ENCODE assay signal across 15 mouse cellular contexts in the genomic region with DNA sequence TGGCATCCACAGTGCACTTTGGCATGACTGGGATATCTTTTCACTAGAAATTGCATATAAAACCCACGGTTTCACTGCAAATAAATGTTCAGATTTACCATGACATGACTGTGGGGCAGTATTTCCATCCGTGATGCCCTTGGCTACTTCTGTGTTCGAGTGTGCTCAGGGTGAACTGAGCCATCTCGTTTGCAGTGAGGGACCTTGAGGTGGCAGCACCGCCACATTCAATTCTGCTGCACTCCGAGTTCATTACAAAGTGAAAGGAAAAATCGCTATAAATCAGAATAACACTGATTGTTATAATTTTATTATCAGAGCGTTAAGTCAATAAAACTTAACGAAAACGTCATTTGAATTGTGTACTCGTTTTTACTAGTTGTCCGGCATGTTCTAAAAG. TPM values are rescaled to one million over a fixed set of nuclear protein-coding genes. Genes with fewer than 3 reads are reported as not detected.
DNase-seq lines count a peak whose midpoint lies in the region; TF ChIP-seq lines count a peak whose summit lies in the region.
"Had no signal": no experiment of that assay in that cellular context is flagged by ENCODE, and none has a peak within 500 bp of the region (broad histone marks: within the 10 kb centered on the region; RNA-seq: fewer than 3 reads in every experiment).

No protein-coding gene starts in this region.

- no peak for TF ChIP-seq EP300 in CH12.LX (IDR thresholded peaks at IDR 0.05; ENCODE audit: low read length)

- no peak for DNase-seq in gastrocnemius, adult 2 months
- no peak for DNase-seq in gastrocnemius, postnatal 36 days
- DNase-seq in lung, adult 2 months = no peak
- DNase-seq in lung, postnatal 25 days (ENCODE audit: low spot score) = no peak
- no peak for DNase-seq in CH12.LX (ENCODE audit: extremely low read depth)
- DNase-seq in layer of hippocampus, adult 9-10 months (ENCODE audit: low spot score) = peak; percentile 29
- no peak for DNase-seq in Muller cell, postnatal 12 days (ENCODE audit: inconsistent ontology term)
- DNase-seq: cerebellum, postnatal 14 days; gastrocnemius, postnatal 25 days; liver, embryonic 13.5 days; thymus, adult 18-20 months had no signal

- peak overlapping the region; percentile 57; the same call in 1 of the 2 replicates for H3K4me2 ChIP-seq in CH12.LX (ENCODE audit: insufficient read depth, low read depth, poor library complexity, severe bottlenecking)
- H3K4me2 ChIP-seq: embryonic facial prominence, embryonic 12.5 days; hindbrain, embryonic 12.5 days; liver, embryonic 13.5 days had no signal

- H3K79me2 ChIP-seq in CH12.LX (replicated peaks; ENCODE audit: control insufficient read depth, extremely low read depth, insufficient read depth, poor library complexity, severe bottlenecking) = no peaks in the 10 kb centered on the region

- H3K9me3 ChIP-seq in CH12.LX (replicated peaks; ENCODE audit: low read length) = peaks cover 5% of the 10 kb centered on the region
- H3K9me3 ChIP-seq: embryonic facial prominence, embryonic 12.5 days; hindbrain, embryonic 12.5 days; liver, embryonic 13.5 days had no signal

- TF ChIP-seq POLR2A in lung, adult 2 months (IDR thresholded peaks at IDR 0.05; ENCODE audit: borderline replicate concordance, extremely low read depth, low read depth, low read length) = no peak
- TF ChIP-seq POLR2A in CH12.LX (IDR thresholded peaks at IDR 0.05; ENCODE audit: low read depth, low read length) = no peak

- H3K9ac ChIP-seq in CH12.LX (ENCODE audit: insufficient read depth, low read depth) = no peak overlapping the region
- H3K9ac ChIP-seq: embryonic facial prominence, embryonic 12.5 days; hindbrain, embryonic 12.5 days; liver, embryonic 13.5 days had no signal

- dilution Hi-C loops in CH12.LX (cut with MboI; ENCODE audit: extremely low pct_ligation_motif_present, extremely low pct_unique_long_range_greater_than_20kb, low sequenced_read_pairs) = no loop called here

- peak; percentile 49 for TF ChIP-seq RAD21 in CH12.LX (IDR thresholded peaks at IDR 0.05; ENCODE audit: low read depth, low read length)

- H3K36me3 ChIP-seq in CH12.LX (replicated peaks in 1 of 2; ENCODE audit: control insufficient read depth in 1 of 2, insufficient read depth in 1 of 2, low read length in 1 of 2) = no peaks in the 10 kb centered on the region
- H3K36me3 ChIP-seq: embryonic facial prominence, embryonic 12.5 days; forebrain, embryonic 10.5 days; hindbrain, embryonic 12.5 days; liver, embryonic 13.5 days had no signal

- TF ChIP-seq CTCF in gastrocnemius, adult 2 months (IDR thresholded peaks at IDR 0.05) = peak; percentile 46
- peak; percentile 33; the same call in 1 of the 2 replicates for TF ChIP-seq CTCF in lung, adult 2 months (IDR thresholded peaks at IDR 0.05; ENCODE audit: insufficient read depth, low read length)
- peak in 1 of 2 experiments; percentile 49; a peak in 2 of 4 replicates for TF ChIP-seq CTCF in CH12.LX (conservative IDR thresholded peaks at IDR 0.05 in 1 of 2, IDR thresholded peaks at IDR 0.05 in 1 of 2; ENCODE audit: low read depth in 2 of 2, low read length in 2 of 2)

- WGBS in lung, adult 2 months = 63% methylated on average over 12 of the region's 12 CpGs

- intact Hi-C loops in gastrocnemius, adult 2 months (cut with DNase I) = no loop called here
- intact Hi-C loops in gastrocnemius, postnatal 36 days (cut with DNase I) = no loop called here

- no peak overlapping the region for H3K27ac ChIP-seq in gastrocnemius, adult 2 months
- no peak overlapping the region for H3K27ac ChIP-seq in CH12.LX (ENCODE audit: insufficient read depth, low read depth)
- H3K27ac ChIP-seq: embryonic facial prominence, embryonic 12.5 days; forebrain, embryonic 10.5 days; hindbrain, embryonic 12.5 days; liver, embryonic 13.5 days had no signal

- H3K4me1 ChIP-seq in lung, adult 2 months (ENCODE audit: control insufficient read depth, insufficient read depth, low read length) = peaks cover 2% of the 10 kb centered on the region; the same call in 1 of the 2 replicates
- no peaks in the 10 kb centered on the region for H3K4me1 ChIP-seq in CH12.LX (ENCODE audit: control insufficient read depth in 1 of 2, insufficient read depth in 2 of 2)
- H3K4me1 ChIP-seq: embryonic facial prominence, embryonic 12.5 days; forebrain, embryonic 10.5 days; hindbrain, embryonic 12.5 days; liver, embryonic 13.5 days; megakaryocyte, embryonic 14.5 days had no signal

- H3K4me3 ChIP-seq in gastrocnemius, adult 2 months = no peak overlapping the region
- no peak overlapping the region for H3K4me3 ChIP-seq in lung, adult 2 months (replicated peaks; ENCODE audit: extremely low read depth, low read depth, low read length)
- no peak overlapping the region for H3K4me3 ChIP-seq in CH12.LX (replicated peaks in 1 of 3; ENCODE audit: low read depth in 2 of 3, low read length in 2 of 3, poor library complexity in 1 of 3)
- H3K4me3 ChIP-seq: embryonic facial prominence, embryonic 12.5 days; forebrain, embryonic 10.5 days; hindbrain, embryonic 12.5 days; liver, embryonic 13.5 days; megakaryocyte, embryonic 14.5 days had no signal

- peaks cover 2% of the 10 kb centered on the region for H3K27me3 ChIP-seq in CH12.LX (replicated peaks)
- H3K27me3 ChIP-seq: embryonic facial prominence, embryonic 12.5 days; hindbrain, embryonic 12.5 days; liver, embryonic 13.5 days had no signal

- in situ Hi-C loops in CH12.LX (cut with MboI; ENCODE audit: low pct_ligation_motif_present, low pct_unique_long_range_greater_than_20kb, low sequenced_read_pairs) = no loop called here

TF ChIP-seq in CH12.LX, 34 proteins besides CTCF, POLR2A, EP300 and RAD21:
- TF ChIP-seq ZMIZ1 (IDR thresholded peaks at IDR 0.05; ENCODE audit: low read depth, low read length) (no peak), MAFK (IDR thresholded peaks at IDR 0.05; ENCODE audit: insufficient replicate concordance, low read length) (no peak)
TF ChIP-seq in CH12.LX: peak in this region for 0.

RNA-seq across cellular contexts. Expression of a gene that starts 21.1 kb away (rescaled TPM):
- 10 to 100 TPM; 17.9 to 18.5 TPM for total RNA-seq in gastrocnemius, adult 2 months (2021)
- total RNA-seq in gastrocnemius, postnatal 36 days (2021) = 10 to 100 TPM; 13.7 to 15.4 TPM
- polyA plus RNA-seq in lung, adult 2 months (2012; rRNA removed) = 5.9 and 8.1 TPM in 2 replicates
- total RNA-seq in CH12.LX (2012; rRNA removed) (19.5 and 20.1 TPM in 2 replicates), CH12.LX (2014; rRNA removed) (9.2 and 10.4 TPM in 2 replicates)
- polyA plus RNA-seq in CH12.LX (2012; ENCODE audit: insufficient read length, low read depth) = 17.9 and 19.8 TPM in 2 replicates
